ENCODE assay signal across 16 mouse cellular contexts in genomic region chr4:57842472-57843305, GRCm38 (mm10).
A peak's percentile ranks its signal among the peaks of the same experiment; 100 is the strongest.
DNase-seq lines count a peak whose midpoint lies in the region; ATAC-seq and TF ChIP-seq lines count a peak whose summit lies in the region.
"Had no signal": no experiment of that assay in that cellular context is flagged by ENCODE, and none has a peak within 500 bp of the region (broad histone marks: within the 10 kb centered on the region; RNA-seq: fewer than 3 reads in every experiment).

No protein-coding gene starts in this region.

- H3K4me3 ChIP-seq in hindbrain, embryonic 10.5 days = no peak overlapping the region
- H3K4me3 ChIP-seq in hindbrain, embryonic 14.5 days (replicated peaks; ENCODE audit: low read length) = no peak overlapping the region
- no peak overlapping the region for H3K4me3 ChIP-seq in ES-Bruce4 (ENCODE audit: low read depth, low read length)
- no peak overlapping the region for H3K4me3 ChIP-seq in heart, embryonic 12.5 days
- H3K4me3 ChIP-seq in left cerebral cortex, adult 2 months = no peak overlapping the region
- H3K4me3 ChIP-seq in forebrain, embryonic 11.5 days (ENCODE audit: low read depth, low read length) = no peak overlapping the region
- H3K4me3 ChIP-seq: limb, embryonic 13.5 days; neural tube, embryonic 15.5 days had no signal

- 81% methylated on average over 11 of the region's 11 CpGs for WGBS in hindbrain, embryonic 10.5 days
- 67% methylated on average over 11 of the region's 11 CpGs for WGBS in hindbrain, embryonic 14.5 days
- WGBS in heart, embryonic 12.5 days = 39% methylated on average over 11 of the region's 11 CpGs
- WGBS in forebrain, embryonic 11.5 days = 85% methylated on average over 11 of the region's 11 CpGs

- no peak overlapping the region for H3K9ac ChIP-seq in hindbrain, embryonic 14.5 days
- no peak overlapping the region for H3K9ac ChIP-seq in ES-Bruce4 (ENCODE audit: low read depth, poor library complexity, severe bottlenecking)
- H3K9ac ChIP-seq in heart, embryonic 12.5 days = no peak overlapping the region
- no peak overlapping the region for H3K9ac ChIP-seq in forebrain, embryonic 11.5 days (ENCODE audit: low read length)
- H3K9ac ChIP-seq: limb, embryonic 13.5 days; neural tube, embryonic 15.5 days had no signal

- 0 out of 2 replicates have a peak, but pooled peaks have one; percentile 18 for TF ChIP-seq EP300 in ES-Bruce4 (IDR thresholded peaks at IDR 0.05; ENCODE audit: insufficient read depth, low read depth, low read length)

- no peaks in the 10 kb centered on the region for H3K9me3 ChIP-seq in hindbrain, embryonic 10.5 days
- H3K9me3 ChIP-seq in hindbrain, embryonic 14.5 days (ENCODE audit: control insufficient read depth, low read length) = no peaks in the 10 kb centered on the region
- no peaks in the 10 kb centered on the region for H3K9me3 ChIP-seq in ES-Bruce4 (replicated peaks; ENCODE audit: control insufficient read depth, insufficient read depth, low read length, poor library complexity, severe bottlenecking)
- H3K9me3 ChIP-seq in heart, embryonic 12.5 days (replicated peaks) = no peaks in the 10 kb centered on the region
- H3K9me3 ChIP-seq in forebrain, embryonic 11.5 days (ENCODE audit: control insufficient read depth, low read length) = no peaks in the 10 kb centered on the region
- H3K9me3 ChIP-seq: limb, embryonic 13.5 days; neural tube, embryonic 15.5 days had no signal

- no peak overlapping the region for H3K4me2 ChIP-seq in hindbrain, embryonic 14.5 days (replicated peaks)
- H3K4me2 ChIP-seq in heart, embryonic 12.5 days = no peak overlapping the region
- H3K4me2 ChIP-seq in forebrain, embryonic 11.5 days (ENCODE audit: low read depth, low read length, severe bottlenecking) = no peak overlapping the region
- H3K4me2 ChIP-seq: limb, embryonic 13.5 days; neural tube, embryonic 15.5 days had no signal

- H3K36me3 ChIP-seq in hindbrain, embryonic 10.5 days = no peaks in the 10 kb centered on the region
- no peaks in the 10 kb centered on the region for H3K36me3 ChIP-seq in hindbrain, embryonic 14.5 days (replicated peaks; ENCODE audit: control insufficient read depth, insufficient read depth)
- 0 out of 2 replicates have a peak, but pooled peaks cover 3% of the 10 kb centered on the region for H3K36me3 ChIP-seq in ES-Bruce4 (ENCODE audit: control insufficient read depth, insufficient read depth, low read length, poor library complexity, severe bottlenecking)
- H3K36me3 ChIP-seq in heart, embryonic 12.5 days = no peaks in the 10 kb centered on the region; the same call in 1 of the 2 replicates
- no peaks in the 10 kb centered on the region for H3K36me3 ChIP-seq in forebrain, embryonic 11.5 days (ENCODE audit: control insufficient read depth, insufficient read depth, low read length)
- H3K36me3 ChIP-seq: limb, embryonic 13.5 days; neural tube, embryonic 15.5 days had no signal

- H3K27me3 ChIP-seq in hindbrain, embryonic 10.5 days (ENCODE audit: insufficient read depth, poor library complexity, severe bottlenecking) = no peaks in the 10 kb centered on the region
- no peaks in the 10 kb centered on the region for H3K27me3 ChIP-seq in hindbrain, embryonic 14.5 days (ENCODE audit: control insufficient read depth, insufficient read depth, low read length)
- H3K27me3 ChIP-seq in ES-Bruce4 (ENCODE audit: control insufficient read depth, insufficient read depth, low read length, poor library complexity, severe bottlenecking) = no peaks in the 10 kb centered on the region
- no peaks in the 10 kb centered on the region for H3K27me3 ChIP-seq in heart, embryonic 12.5 days (replicated peaks)
- no peaks in the 10 kb centered on the region for H3K27me3 ChIP-seq in forebrain, embryonic 11.5 days (ENCODE audit: control insufficient read depth, insufficient read depth, low read length)
- H3K27me3 ChIP-seq: limb, embryonic 13.5 days; neural tube, embryonic 15.5 days had no signal

- intact Hi-C loops in left cerebral cortex, adult 2 months (cut with DNase I) = no loop called here

- ATAC-seq in hindbrain, embryonic 14.5 days (ENCODE audit: low FRiP score) = no peak
- ATAC-seq in heart, embryonic 12.5 days (ENCODE audit: insufficient number of reproducible peaks, low FRiP score) = no peak
- no peak for ATAC-seq in forebrain, embryonic 11.5 days (replicated peaks; ENCODE audit: low FRiP score)
- no peak for ATAC-seq in activated CD4-positive, CD25-positive, alpha-beta regulatory T cell, adult 4 months
- ATAC-seq: forebrain, embryonic 14.5 days; hindbrain, postnatal 0 days had no signal

- TF ChIP-seq CTCF in ES-Bruce4 (IDR thresholded peaks at IDR 0.05; ENCODE audit: low read depth, low read length) = no peak
- TF ChIP-seq CTCF in left cerebral cortex, adult 2 months (IDR thresholded peaks at IDR 0.05) = no peak

- H3K4me1 ChIP-seq in hindbrain, embryonic 10.5 days (replicated peaks) = peaks cover 75% of the 10 kb centered on the region
- H3K4me1 ChIP-seq in hindbrain, embryonic 14.5 days (replicated peaks; ENCODE audit: control insufficient read depth, insufficient read depth, low read length) = peaks cover 6% of the 10 kb centered on the region; the same call in 1 of the 2 replicates
- peaks cover 14% of the 10 kb centered on the region for H3K4me1 ChIP-seq in ES-Bruce4 (ENCODE audit: control insufficient read depth, insufficient read depth, low read length)
- H3K4me1 ChIP-seq in heart, embryonic 12.5 days (replicated peaks) = peaks cover 71% of the 10 kb centered on the region
- peaks cover 15% of the 10 kb centered on the region; the same call in 1 of the 2 replicates for H3K4me1 ChIP-seq in forebrain, embryonic 11.5 days (replicated peaks; ENCODE audit: control insufficient read depth, insufficient read depth, low read length)

- H3K27ac ChIP-seq in hindbrain, embryonic 10.5 days = peak overlapping the region; percentile 35; the same call in 1 of the 2 replicates
- no peak overlapping the region for H3K27ac ChIP-seq in hindbrain, embryonic 14.5 days
- H3K27ac ChIP-seq in ES-Bruce4 (ENCODE audit: insufficient read depth, low read length) = peak overlapping the region; percentile 84
- peak overlapping the region; percentile 20 for H3K27ac ChIP-seq in heart, embryonic 12.5 days (ENCODE audit: poor library complexity, severe bottlenecking)
- H3K27ac ChIP-seq in left cerebral cortex, adult 2 months = no peak overlapping the region
- no peak overlapping the region for H3K27ac ChIP-seq in forebrain, embryonic 11.5 days (ENCODE audit: low read depth, low read length)
- H3K27ac ChIP-seq: hindbrain, postnatal 0 days; limb, embryonic 13.5 days; neural tube, embryonic 15.5 days had no signal

- no peak for TF ChIP-seq POLR2A in ES-Bruce4 (IDR thresholded peaks at IDR 0.05; ENCODE audit: insufficient read depth, low read length)

- no peak for DNase-seq in hindbrain, embryonic 10.5 days (ENCODE audit: low spot score)
- DNase-seq in hindbrain, embryonic 14.5 days (ENCODE audit: low spot score) = no peak
- DNase-seq in kidney, postnatal 14 days = peak; percentile 63
- DNase-seq in left cerebral cortex, adult 2 months (ENCODE audit: extremely low spot score in 1 of 2, low spot score in 2 of 2) = no peak
- no peak for DNase-seq in forebrain, embryonic 11.5 days (ENCODE audit: low spot score)
- DNase-seq: cerebellum, adult 9-10 months; gastrocnemius, postnatal 14 days; right cerebral cortex, postnatal 14 days; thymus, postnatal 4 days had no signal

Comparison
In these comparisons a context has a peak if more than half of its experiments do, and no peak if none do; other contexts are left out.
1. H3K27ac ChIP-seq: peak in hindbrain, embryonic 10.5 days (single experiment), ES-Bruce4 (single experiment) and heart, embryonic 12.5 days (single experiment); none in hindbrain, embryonic 14.5 days (single experiment), left cerebral cortex, adult 2 months (single experiment) and forebrain, embryonic 11.5 days (single experiment).